Mouse (Mus musculus) mesoderm, embryonic 11.5 days (tissue): Measurements from ENCODE around the gene Atxn7l2.

Experiments
- DNase-seq: peaks from one replicate; pipeline ENCODE4 v3.0.0-alpha.2; 2012; ENCODE audit warnings: low read depth, low spot score

Gene Atxn7l2

DNA sequence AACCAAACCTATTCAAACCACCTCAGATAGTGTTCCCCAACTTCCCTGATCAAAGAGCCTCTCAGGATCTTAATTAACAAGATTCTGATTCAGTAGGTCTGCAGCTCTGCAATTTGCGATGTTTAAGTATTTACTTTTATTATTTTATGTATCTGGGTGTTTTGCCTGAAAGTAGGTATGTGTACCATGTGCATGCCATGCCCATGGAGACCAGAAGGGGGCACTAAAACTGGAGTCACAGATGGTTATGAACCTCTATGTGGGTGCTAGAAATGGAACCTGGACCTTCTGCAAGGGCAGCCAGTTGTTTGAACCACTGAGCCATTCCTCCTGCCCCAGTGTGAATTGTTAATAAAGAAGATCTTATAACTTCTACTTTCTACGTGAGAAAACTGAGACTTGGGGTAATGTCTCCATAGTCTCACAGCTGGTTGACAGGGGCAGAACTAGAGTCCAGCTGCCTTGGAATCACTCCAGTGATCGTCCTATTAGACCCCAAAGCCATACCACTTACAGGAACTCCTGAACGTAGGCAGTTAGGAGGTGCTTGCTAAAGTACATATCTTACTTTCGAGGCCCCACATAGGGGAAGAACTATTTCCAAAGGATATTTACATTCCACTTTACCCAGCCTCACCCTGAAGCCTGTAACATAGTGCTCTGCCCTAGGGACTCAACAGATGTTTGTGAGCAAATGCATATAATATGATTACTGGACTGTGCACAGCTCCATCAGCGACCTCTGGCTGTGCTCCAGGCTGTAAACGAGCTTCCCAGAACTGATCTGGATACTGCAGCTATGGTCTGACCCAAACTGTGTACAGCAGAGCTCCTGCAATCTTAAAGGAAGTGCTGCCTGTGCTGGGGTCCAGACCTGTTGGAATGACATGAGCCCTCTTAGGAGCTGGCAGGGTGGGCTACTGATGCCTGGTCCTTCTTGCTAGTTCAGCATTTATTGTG, 31.7 kb downstream of the Atxn7l2 start:
- DNase-seq = no peak

DNA sequence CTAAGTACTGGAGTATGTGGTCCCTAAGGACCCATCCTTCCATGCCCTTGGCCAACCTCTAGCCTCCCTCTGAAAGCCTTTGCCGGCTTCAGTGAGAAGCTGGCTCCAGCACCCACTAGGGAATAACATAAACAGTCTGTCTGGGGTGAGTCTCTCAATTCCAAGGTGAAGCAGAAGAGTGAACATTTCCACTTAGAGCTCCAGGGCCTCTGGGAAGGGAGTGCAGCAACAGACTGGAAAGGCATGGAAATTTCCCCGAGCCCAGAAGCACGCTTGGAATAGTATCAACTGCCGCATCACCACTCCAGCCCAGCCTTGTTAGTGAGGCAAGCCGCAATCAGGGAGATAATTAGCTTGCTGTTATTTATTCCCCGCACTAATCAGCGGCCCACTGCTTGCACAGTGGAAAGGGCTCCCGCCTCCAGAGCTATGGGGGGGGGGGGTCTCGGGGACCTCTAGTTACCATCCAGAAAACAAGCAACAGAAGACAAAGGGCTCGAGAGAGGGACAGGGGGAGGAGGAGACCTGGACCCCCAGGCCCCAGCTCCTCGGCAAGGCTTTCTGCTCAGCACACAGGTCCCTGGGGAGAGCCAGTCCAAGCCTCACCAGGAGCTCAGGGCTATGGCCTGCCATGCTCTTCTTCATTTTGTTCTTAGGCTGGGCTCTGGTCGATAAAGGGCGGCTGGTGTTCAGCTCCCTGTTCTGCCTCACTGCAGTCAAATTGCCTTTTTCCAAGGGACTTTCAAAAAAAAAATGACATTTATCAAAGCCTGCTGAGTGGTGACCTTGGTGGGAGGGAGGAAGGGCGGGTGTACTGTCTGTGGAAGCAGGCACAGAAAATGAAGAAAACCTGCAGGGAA, 35.8 kb downstream of the Atxn7l2 start:
- DNase-seq = no peak

DNA sequence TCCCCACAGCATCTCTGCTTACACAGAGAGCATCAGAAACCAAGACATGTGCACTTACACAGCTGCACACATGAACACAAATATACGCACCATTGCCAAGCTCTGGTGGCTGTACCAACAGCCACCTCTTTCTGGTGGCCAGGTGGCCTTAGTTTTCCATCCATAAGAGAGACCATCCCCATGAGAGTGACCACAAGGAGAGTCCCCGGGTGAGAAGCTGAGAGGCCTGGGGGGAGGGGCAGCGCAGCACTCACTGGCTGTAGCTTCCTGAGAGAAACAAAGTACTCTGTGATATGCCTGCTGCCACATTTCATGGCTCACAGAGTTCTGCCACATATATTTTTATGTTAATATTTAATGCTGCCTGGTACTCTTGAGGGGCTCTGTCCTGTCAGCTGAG, 41.5 kb downstream of the Atxn7l2 start:
- no peak for DNase-seq

DNA sequence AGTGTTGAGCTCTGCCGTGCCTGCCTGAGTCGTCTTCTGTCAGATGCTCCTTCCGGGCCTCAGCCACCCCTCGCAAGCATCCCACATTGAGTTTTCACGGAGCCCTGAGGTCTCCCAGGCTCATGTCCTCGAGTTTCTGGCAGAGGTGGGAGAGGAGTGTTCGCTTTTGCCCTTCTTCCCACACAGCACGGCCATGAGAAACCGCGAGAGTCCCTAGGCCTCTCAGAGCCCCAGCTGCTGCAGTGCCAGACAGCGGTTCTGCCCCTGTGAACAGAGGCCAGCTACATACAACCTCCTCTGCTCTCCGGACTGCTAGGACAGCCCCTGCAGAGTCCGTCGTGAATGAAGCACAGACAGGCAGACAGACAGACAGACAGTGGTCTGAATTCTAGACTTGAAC, 43.2 kb downstream of the Atxn7l2 start:
- no peak for DNase-seq

DNA sequence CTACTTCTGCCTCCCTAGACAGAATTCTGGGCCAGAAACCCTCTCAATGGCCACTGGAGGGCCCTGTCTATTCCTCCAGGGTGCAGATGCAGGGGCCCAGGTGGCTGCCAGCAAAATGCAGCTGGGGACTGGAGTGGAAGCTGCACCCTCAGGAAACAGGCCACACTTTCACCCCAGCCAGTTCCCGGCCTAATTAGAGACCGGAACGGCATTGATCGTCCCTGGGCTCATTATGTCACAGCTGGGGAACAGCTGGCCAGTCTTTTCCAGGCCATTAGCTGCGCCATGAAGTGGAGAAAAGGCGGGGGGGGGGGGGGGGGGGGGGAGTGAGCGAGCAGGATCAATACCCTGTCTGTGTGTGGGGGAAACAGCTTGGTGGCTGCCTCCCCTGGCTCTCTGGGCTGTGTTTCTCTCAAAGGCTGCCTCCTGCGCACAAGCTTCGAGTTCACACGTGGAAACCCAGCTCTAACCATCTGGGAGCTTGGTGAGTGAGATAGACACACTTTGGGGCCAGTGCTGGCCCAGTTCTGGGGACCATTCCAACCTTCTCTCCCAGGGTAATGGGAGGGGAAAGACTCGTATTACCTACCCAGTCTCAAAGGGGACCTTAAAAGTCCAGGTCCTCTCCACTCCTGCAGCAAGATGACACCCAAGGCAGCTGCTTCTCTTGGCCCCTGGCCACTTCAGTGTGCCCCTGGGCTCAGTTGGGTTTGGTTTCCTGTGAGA, 44.1 kb downstream of the Atxn7l2 start:
- peak; percentile 82 for DNase-seq

DNA sequence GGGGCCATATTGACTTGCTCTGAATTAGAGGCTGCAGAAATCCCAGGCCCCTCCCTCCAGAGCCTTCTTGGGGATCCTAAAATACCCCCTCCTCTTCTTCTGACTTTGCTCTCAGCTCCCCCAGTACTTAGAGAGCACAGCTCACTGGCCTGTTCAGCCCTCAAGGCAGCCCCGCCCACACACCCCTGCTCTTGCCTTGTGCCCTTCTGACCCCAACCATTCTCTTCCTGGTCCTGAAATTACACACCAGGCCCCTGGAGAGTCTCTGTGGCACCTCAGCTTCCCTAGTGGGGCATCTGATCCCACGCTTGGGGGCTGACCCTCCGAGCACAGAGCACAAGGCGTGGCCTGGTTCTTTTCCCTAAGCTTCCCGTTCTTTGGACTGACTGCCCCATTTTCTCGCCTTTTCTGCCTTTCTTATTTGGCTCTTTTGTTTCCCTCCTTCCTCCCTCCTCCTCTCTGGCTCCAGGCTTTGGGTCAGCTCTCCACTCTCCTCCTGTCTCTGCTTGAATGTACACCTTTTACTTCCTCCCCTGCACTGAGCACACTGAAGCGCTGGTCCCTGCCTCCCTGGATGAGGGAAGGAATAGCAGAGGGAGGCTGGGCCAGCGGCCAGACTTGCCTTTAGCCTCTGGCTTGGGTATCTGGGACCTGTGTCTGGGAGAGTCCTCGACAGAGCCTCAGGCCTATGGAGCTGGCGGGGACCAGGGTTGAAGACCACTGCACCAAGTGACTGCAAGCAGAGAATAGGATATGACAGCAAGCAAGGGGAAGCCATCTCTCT, 45.0 kb downstream of the Atxn7l2 start:
- DNase-seq = no peak

DNA sequence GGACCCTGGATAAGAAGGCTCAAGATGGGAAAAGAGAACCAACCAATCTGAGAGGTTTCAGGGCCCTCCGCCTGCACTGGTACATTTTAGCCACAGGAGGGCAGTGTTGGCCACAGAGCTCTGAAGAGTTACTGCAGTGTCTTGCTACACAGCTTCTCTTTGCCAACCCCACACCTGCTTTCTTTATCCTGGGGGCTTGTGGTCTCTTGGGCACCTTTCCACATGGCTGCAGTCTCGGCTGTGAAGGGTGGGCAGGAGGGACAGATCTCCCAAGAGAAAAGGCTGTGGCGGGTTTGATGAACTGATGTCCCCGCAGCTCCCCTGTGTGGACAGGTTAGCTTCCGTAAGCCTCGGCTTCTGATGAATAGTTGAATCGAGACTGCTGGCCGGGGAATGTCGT, 45.9 kb downstream of the Atxn7l2 start:
- peak; percentile 87 for DNase-seq

DNA sequence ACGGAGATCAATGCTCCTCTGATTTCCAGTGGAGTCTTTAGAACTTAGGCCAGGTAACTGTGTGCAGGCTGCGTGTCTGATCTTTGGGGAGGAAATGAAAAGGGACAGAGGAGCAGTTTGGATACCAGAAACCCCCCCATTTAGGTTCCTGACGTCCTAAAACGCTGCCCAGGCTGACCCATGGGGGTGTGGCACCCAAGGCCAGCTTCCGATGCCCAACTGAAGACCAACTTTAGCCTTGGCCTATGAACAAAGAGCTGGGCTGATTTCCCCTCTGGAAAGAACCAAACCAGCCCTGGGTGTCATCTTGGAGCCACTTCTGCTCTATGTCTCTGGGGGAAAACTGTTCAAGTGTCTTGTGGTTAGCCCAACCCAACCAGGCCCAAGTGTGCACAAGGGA, 46.6 kb downstream of the Atxn7l2 start:
- DNase-seq = no peak

DNA sequence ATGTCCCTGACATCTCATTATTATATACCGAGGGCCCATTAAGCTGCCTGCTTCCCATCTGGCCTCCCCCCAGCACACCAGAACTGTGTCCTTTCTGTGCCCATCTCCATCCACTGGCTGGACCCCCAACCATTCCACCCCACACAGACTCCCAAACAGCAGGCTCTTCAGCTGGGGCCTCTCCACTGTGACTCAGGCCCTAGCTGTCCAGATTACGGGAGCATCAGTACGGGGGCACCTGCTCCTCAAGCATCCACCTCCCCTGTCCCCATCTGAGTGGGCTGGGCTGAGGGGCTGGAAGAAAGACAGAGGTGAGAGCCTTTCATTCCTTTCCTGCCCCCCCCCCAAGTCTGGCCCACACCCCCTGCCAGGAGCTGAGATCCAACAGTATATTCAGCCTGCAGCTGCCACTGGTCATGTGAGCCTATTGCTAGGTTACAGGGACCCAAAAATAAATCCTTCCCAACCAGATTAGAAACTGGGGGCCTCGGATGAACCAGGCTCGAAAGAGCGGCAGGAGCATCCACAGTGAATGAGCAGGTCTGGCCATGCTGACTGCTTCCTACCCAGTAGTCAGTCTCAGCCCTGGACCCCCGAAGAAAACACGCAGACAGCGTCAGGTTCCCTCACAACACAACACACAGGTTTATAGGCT, 52.2 kb downstream of the Atxn7l2 start:
- no peak for DNase-seq

DNA sequence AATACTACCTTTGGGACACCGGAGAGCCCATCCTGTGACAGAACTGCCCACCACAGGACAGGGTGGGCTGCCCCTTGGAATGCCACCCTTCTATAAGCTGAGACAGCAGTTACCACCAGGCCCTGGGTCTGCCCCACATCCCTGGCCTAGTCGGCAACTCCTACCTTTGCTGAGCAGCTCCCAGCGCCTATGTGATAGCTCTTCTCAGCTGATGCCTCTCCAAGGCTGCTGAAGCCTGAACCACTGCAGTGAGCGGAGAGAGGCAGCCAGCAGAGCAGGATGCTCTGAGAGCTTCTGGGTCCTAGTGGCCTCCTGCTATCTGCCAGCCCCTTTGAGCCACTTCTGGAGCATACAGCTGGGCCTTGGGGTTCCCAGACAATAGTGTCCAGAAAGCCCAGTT, 56.1 kb downstream of the Atxn7l2 start, which contains the start of gene Gpr61:
Gpr61 (minus strand) TSS at position 227 of the 400 bp plus-strand sequence.
- DNase-seq = no peak

DNA sequence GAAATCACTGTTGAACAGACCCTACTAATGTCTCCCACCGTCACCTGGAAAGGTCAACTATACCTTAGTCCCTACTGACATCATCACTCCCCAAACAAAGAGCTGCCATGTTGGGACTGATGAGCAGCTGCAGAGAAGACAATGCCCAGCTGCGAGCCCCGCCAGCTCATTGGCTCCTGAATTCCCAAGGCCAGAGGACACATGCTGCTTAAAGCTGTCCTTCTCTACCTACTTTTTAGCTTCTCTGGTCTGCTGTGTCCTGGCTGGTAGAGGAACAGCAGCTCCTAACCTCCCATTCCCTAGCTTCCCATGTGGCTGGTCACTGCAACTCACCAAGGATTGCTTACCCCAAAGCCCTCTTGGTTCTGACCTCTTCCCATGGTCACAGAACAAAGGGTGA, 58.4 kb downstream of the Atxn7l2 start:
- DNase-seq = no peak
